Mouse (Mus musculus) C2C12 (cell line): ENCODE results near the gene Herc4.

Experiments used
- CEBPB ChIP-seq: IDR thresholded peaks from one replicate; pipeline ENCODE4 v1.6.1; 2011; ENCODE audit warnings: low read depth, mild to moderate bottlenecking, control low read depth, moderate library complexity
- CTCF ChIP-seq: IDR thresholded peaks from one replicate; pipeline ENCODE4 v1.5.1; 2011; ENCODE audit not compliant: control insufficient read depth, insufficient read depth, insufficient read length
- FOSL1 ChIP-seq: IDR thresholded peaks from one replicate; pipeline ENCODE4 v1.8.0; 2011; ENCODE audit warnings: mild to moderate bottlenecking, low read length; ENCODE audit not compliant: poor library complexity, insufficient read depth, severe bottlenecking
- MAX ChIP-seq: IDR thresholded peaks from one replicate; pipeline ENCODE4 v1.6.1; 2011; ENCODE audit warnings: mild to moderate bottlenecking, control low read depth
- MYOD1 ChIP-seq: IDR thresholded peaks from one replicate; pipeline ENCODE4 v1.6.1; 2011; ENCODE audit warnings: low read depth; ENCODE audit not compliant: control insufficient read depth, insufficient read length
- MYOG ChIP-seq: IDR thresholded peaks from one replicate; pipeline ENCODE4 v1.6.1; 2011; ENCODE audit not compliant: control insufficient read depth, insufficient read length; ENCODE audit errors: extremely low read depth
- USF1 ChIP-seq: IDR thresholded peaks from one replicate; pipeline ENCODE4 v1.6.1; 2011; ENCODE audit warnings: low read depth, mild to moderate bottlenecking, control low read depth, moderate library complexity

DNA sequence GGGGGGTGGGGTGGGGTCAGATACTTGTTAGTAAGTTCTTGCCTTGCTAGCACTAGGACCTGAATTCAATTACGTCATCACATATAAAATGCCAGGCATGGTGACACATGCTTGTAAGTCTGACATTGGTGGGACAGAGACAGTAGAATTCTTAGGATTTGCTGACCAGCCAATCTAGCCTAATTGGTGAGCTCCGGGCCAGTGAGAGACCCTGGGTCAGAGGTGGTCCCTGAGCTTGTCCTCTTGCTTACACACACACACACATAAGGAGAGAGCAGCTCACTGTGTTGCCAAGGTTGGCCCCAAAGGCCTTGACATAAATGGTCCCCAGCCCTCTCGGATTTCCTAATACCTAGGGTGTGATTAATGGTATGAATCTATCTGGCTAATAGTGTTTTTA lies 36.2 kb downstream of the Herc4 start:
- TF ChIP-seq CTCF (no peak), MAX (no peak), MYOD1 (no peak), USF1 (no peak), MYOG (no peak), CEBPB (no peak), FOSL1 (no peak)
